8 mouse cellular contexts compared by ENCODE assay signal in the genomic region with DNA sequence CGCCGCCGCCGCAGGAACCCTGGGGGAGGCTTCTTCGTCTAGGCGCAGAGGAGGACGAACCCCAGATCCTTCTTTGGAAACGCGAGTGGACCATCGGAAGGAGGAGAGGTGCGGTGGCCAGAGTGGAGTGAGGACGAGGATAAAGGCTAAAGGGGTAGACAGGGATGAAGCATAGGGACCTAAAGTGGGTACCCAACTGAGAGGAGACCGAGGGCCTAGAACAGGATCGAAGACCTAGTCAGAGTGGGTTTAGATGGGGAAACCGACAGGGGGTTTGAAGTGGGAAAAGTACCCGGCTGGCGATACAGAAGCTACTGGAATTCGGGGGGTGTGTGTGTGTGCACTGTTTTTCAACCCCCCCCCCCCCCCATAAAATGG. TPM values are rescaled to one million over a fixed set of nuclear protein-coding genes. Genes with fewer than 3 reads are reported as not detected.
DNase-seq lines count a peak whose midpoint lies in the region; ATAC-seq and TF ChIP-seq lines count a peak whose summit lies in the region.

No protein-coding gene starts in this region.

- TF ChIP-seq CTCF in CH12.LX (conservative IDR thresholded peaks at IDR 0.05 in 1 of 2, IDR thresholded peaks at IDR 0.05 in 1 of 2; ENCODE audit: low read depth in 2 of 2, low read length in 2 of 2), result no peak

- peaks cover 14% of the 10 kb centered on the region for H3K79me2 ChIP-seq in CH12.LX (replicated peaks; ENCODE audit: control insufficient read depth, extremely low read depth, insufficient read depth, poor library complexity, severe bottlenecking)

- TF ChIP-seq EP300 in CH12.LX (IDR thresholded peaks at IDR 0.05; ENCODE audit: low read length), result no peak

- ATAC-seq in heart, embryonic 11.5 days (replicated peaks; ENCODE audit: insufficient number of reproducible peaks, low FRiP score, low TSS enrichment), result peak; percentile 37
- ATAC-seq in forebrain, embryonic 13.5 days, result peak; percentile 58
- ATAC-seq in liver, embryonic 15.5 days (ENCODE audit: insufficient read depth), result no peak

- H3K27ac ChIP-seq in heart, embryonic 11.5 days (ENCODE audit: low read depth, low read length), result peak overlapping the region; percentile 81; the same call in 1 of the 2 replicates
- H3K27ac ChIP-seq in CH12.LX (ENCODE audit: insufficient read depth, low read depth), result no peak overlapping the region
- peak overlapping the region; percentile 69 for H3K27ac ChIP-seq in forebrain, embryonic 13.5 days
- peak overlapping the region; percentile 92 for H3K27ac ChIP-seq in liver, embryonic 15.5 days (replicated peaks)

- peak overlapping the region; percentile 84 for H3K4me2 ChIP-seq in heart, embryonic 11.5 days
- peak overlapping the region; percentile 82; the same call in 1 of the 2 replicates for H3K4me2 ChIP-seq in CH12.LX (ENCODE audit: insufficient read depth, low read depth, poor library complexity, severe bottlenecking)
- peak overlapping the region; percentile 78 for H3K4me2 ChIP-seq in forebrain, embryonic 13.5 days
- peak overlapping the region; percentile 80 for H3K4me2 ChIP-seq in liver, embryonic 15.5 days

- no peak for DNase-seq in heart, postnatal 10 days
- no peak for DNase-seq in CH12.LX (ENCODE audit: extremely low read depth)
- no peak for DNase-seq in adrenal gland, postnatal 4 days (ENCODE audit: low spot score in 2 of 2)
- no peak for DNase-seq in adrenal gland, postnatal 25 days
- DNase-seq in cerebellum, postnatal 10 days, result no peak

- peak overlapping the region; percentile 79 for H3K9ac ChIP-seq in heart, embryonic 11.5 days (ENCODE audit: low read depth, low read length)
- H3K9ac ChIP-seq in CH12.LX (ENCODE audit: insufficient read depth, low read depth), result peak overlapping the region; percentile 91
- peak overlapping the region; percentile 84 for H3K9ac ChIP-seq in forebrain, embryonic 13.5 days
- peak overlapping the region; percentile 87 for H3K9ac ChIP-seq in liver, embryonic 15.5 days

- dilution Hi-C loops in CH12.LX (cut with MboI; ENCODE audit: extremely low pct_ligation_motif_present, extremely low pct_unique_long_range_greater_than_20kb, low sequenced_read_pairs), result no loop called here

- in situ Hi-C loops in CH12.LX (cut with MboI; ENCODE audit: low pct_ligation_motif_present, low pct_unique_long_range_greater_than_20kb, low sequenced_read_pairs), result no loop called here

- intact Hi-C loops in heart, postnatal 10 days (cut with DNase I), result loop anchor here (5.0 kb wide), 1 partner anchor 79 kb away; no protein-coding TSS in a partner anchor

- H3K4me1 ChIP-seq in heart, embryonic 11.5 days (ENCODE audit: control insufficient read depth, insufficient read depth, low read length), result peaks cover 3% of the 10 kb centered on the region; the same call in 1 of the 2 replicates
- H3K4me1 ChIP-seq in CH12.LX (ENCODE audit: control insufficient read depth in 1 of 2, insufficient read depth in 2 of 2), result peaks cover 5 to 25% of the 10 kb centered on the region in 2 experiments
- peaks cover 12% of the 10 kb centered on the region for H3K4me1 ChIP-seq in forebrain, embryonic 13.5 days
- H3K4me1 ChIP-seq in liver, embryonic 15.5 days (replicated peaks), result peaks cover 30% of the 10 kb centered on the region; the same call in 1 of the 2 replicates

- H3K4me3 ChIP-seq in heart, embryonic 11.5 days (ENCODE audit: low read depth, low read length), result peak overlapping the region; percentile 84
- peak overlapping the region; percentile 80 to 92 (median 85) for H3K4me3 ChIP-seq in CH12.LX (replicated peaks in 1 of 3; ENCODE audit: low read depth in 2 of 3, low read length in 2 of 3, poor library complexity in 1 of 3)
- H3K4me3 ChIP-seq in forebrain, embryonic 13.5 days, result peak overlapping the region; percentile 74
- peak overlapping the region; percentile 84 for H3K4me3 ChIP-seq in liver, embryonic 15.5 days (replicated peaks)

- no peak for TF ChIP-seq POLR2A in CH12.LX (IDR thresholded peaks at IDR 0.05; ENCODE audit: low read depth, low read length)

- 6% methylated on average over 18 of the region's 18 CpGs for WGBS in heart, embryonic 11.5 days (ENCODE audit: insufficient replicate concordance)
- 5% methylated on average over 18 of the region's 18 CpGs for WGBS in forebrain, embryonic 13.5 days
- WGBS in liver, embryonic 15.5 days (ENCODE audit: insufficient replicate concordance), result 3% methylated on average over 18 of the region's 18 CpGs

- H3K9me3 ChIP-seq in heart, embryonic 11.5 days (replicated peaks; ENCODE audit: control insufficient read depth, low read length), result 0 out of 2 replicates have a peak, but pooled peaks cover 4% of the 10 kb centered on the region
- peaks cover 6% of the 10 kb centered on the region for H3K9me3 ChIP-seq in CH12.LX (replicated peaks; ENCODE audit: low read length)
- H3K9me3 ChIP-seq in forebrain, embryonic 13.5 days (replicated peaks), result no peaks in the 10 kb centered on the region
- no peaks in the 10 kb centered on the region for H3K9me3 ChIP-seq in liver, embryonic 15.5 days (replicated peaks)

- no peaks in the 10 kb centered on the region for H3K27me3 ChIP-seq in heart, embryonic 11.5 days (ENCODE audit: control insufficient read depth, insufficient read depth, low read length)
- no peaks in the 10 kb centered on the region for H3K27me3 ChIP-seq in CH12.LX (replicated peaks)
- no peaks in the 10 kb centered on the region for H3K27me3 ChIP-seq in forebrain, embryonic 13.5 days
- H3K27me3 ChIP-seq in liver, embryonic 15.5 days, result no peaks in the 10 kb centered on the region

- H3K36me3 ChIP-seq in heart, embryonic 11.5 days (ENCODE audit: control insufficient read depth, insufficient read depth, low read length), result no peaks in the 10 kb centered on the region
- peaks cover 10 to 27% of the 10 kb centered on the region in 2 experiments for H3K36me3 ChIP-seq in CH12.LX (replicated peaks in 1 of 2; ENCODE audit: control insufficient read depth in 1 of 2, insufficient read depth in 1 of 2, low read length in 1 of 2)
- peaks cover 12% of the 10 kb centered on the region; the same call in 1 of the 2 replicates for H3K36me3 ChIP-seq in forebrain, embryonic 13.5 days (ENCODE audit: poor library complexity, severe bottlenecking)
- H3K36me3 ChIP-seq in liver, embryonic 15.5 days (replicated peaks), result peaks cover 21% of the 10 kb centered on the region

- no peak for TF ChIP-seq RAD21 in CH12.LX (IDR thresholded peaks at IDR 0.05; ENCODE audit: low read depth, low read length)

TF ChIP-seq in CH12.LX, 34 proteins besides CTCF, POLR2A, EP300 and RAD21:
- TF ChIP-seq MAFK (IDR thresholded peaks at IDR 0.05; ENCODE audit: insufficient replicate concordance, low read length), result no peak
TF ChIP-seq in CH12.LX: peak in this region for 0.

RNA-seq across cellular contexts. Expression of gene Chfr, which starts 0.4 kb away (rescaled TPM):
- polyA plus RNA-seq in heart, embryonic 11.5 days (2014; fragmentation: Nextera tagmentation; extraction: Ambion mirVana), result 35.7 and 38.1 TPM in 2 replicates
- total RNA-seq in heart, postnatal 10 days (2021), result 10 to 100 TPM; 21.6 to 22.1 TPM
- 33.6 and 40.8 TPM in 2 replicates for total RNA-seq in CH12.LX (2012; rRNA removed)
- 23.8 and 23.9 TPM in 2 replicates for total RNA-seq in CH12.LX (2014; rRNA removed)
- 36.0 and 38.5 TPM in 2 replicates for polyA plus RNA-seq in CH12.LX (2012; ENCODE audit: insufficient read length, low read depth)
- polyA plus RNA-seq in forebrain, embryonic 13.5 days (2015; fragmentation: Nextera tagmentation; extraction: Ambion mirVana), result 85.5 and 88.9 TPM in 2 replicates
- polyA plus RNA-seq in liver, embryonic 15.5 days (2015; fragmentation: Nextera tagmentation; extraction: Ambion mirVana), result 17.9 and 19.5 TPM in 2 replicates
- total RNA-seq in adrenal gland, postnatal 4 days (2021), result 10 to 100 TPM; 48.3 to 54.5 TPM
- total RNA-seq in adrenal gland, postnatal 25 days (2021), result 43.0 and 44.0 TPM in 2 replicates

RNA-seq across cellular contexts. Expression of gene Zfp605, which starts 26.2 kb away (rescaled TPM):
- polyA plus RNA-seq in heart, embryonic 11.5 days (2014; fragmentation: Nextera tagmentation; extraction: Ambion mirVana), result 1.8 and 2.9 TPM in 2 replicates
- 1 to 10 TPM; 3.4 to 3.7 TPM for total RNA-seq in heart, postnatal 10 days (2021)
- 4.3 and 5.9 TPM in 2 replicates for total RNA-seq in CH12.LX (2012; rRNA removed)
- total RNA-seq in CH12.LX (2014; rRNA removed), result 4.2 and 5.3 TPM in 2 replicates
- 3.6 and 3.9 TPM in 2 replicates for polyA plus RNA-seq in CH12.LX (2012; ENCODE audit: insufficient read length, low read depth)
- 15.5 TPM in 2 replicates for polyA plus RNA-seq in forebrain, embryonic 13.5 days (2015; fragmentation: Nextera tagmentation; extraction: Ambion mirVana)
- polyA plus RNA-seq in liver, embryonic 15.5 days (2015; fragmentation: Nextera tagmentation; extraction: Ambion mirVana), result 1.0 and 1.4 TPM in 2 replicates
- 1 to 10 TPM; 7.6 to 8.2 TPM for total RNA-seq in adrenal gland, postnatal 4 days (2021)
- 5.7 and 7.1 TPM in 2 replicates for total RNA-seq in adrenal gland, postnatal 25 days (2021)

RNA-seq across cellular contexts. Expression of gene Gtpbp6, which starts 28.1 kb away (rescaled TPM):
- 18.1 and 19.8 TPM in 2 replicates for polyA plus RNA-seq in heart, embryonic 11.5 days (2014; fragmentation: Nextera tagmentation; extraction: Ambion mirVana)
- 10 to 100 TPM; 29.8 to 30.1 TPM for total RNA-seq in heart, postnatal 10 days (2021)
- 39.6 and 40.1 TPM in 2 replicates for total RNA-seq in CH12.LX (2012; rRNA removed)
- total RNA-seq in CH12.LX (2014; rRNA removed), result 12.2 and 14.4 TPM in 2 replicates
- 24.5 and 27.9 TPM in 2 replicates for polyA plus RNA-seq in CH12.LX (2012; ENCODE audit: insufficient read length, low read depth)
- polyA plus RNA-seq in forebrain, embryonic 13.5 days (2015; fragmentation: Nextera tagmentation; extraction: Ambion mirVana), result 39.1 and 45.2 TPM in 2 replicates
- polyA plus RNA-seq in liver, embryonic 15.5 days (2015; fragmentation: Nextera tagmentation; extraction: Ambion mirVana), result 7.7 and 9.2 TPM in 2 replicates
- total RNA-seq in adrenal gland, postnatal 4 days (2021), result 10 to 100 TPM; 58.3 to 59.9 TPM
- 72.3 and 75.1 TPM in 2 replicates for total RNA-seq in adrenal gland, postnatal 25 days (2021)

RNA-seq across cellular contexts. Expression of gene Plcxd1, which starts 36.3 kb away (rescaled TPM):
- polyA plus RNA-seq in heart, embryonic 11.5 days (2014; fragmentation: Nextera tagmentation; extraction: Ambion mirVana), result 0.32 and 0.33 TPM in 2 replicates
- not detected for total RNA-seq in heart, postnatal 10 days (2021)
- total RNA-seq in CH12.LX (2012; rRNA removed) (0.64 and 0.67 TPM in 2 replicates), CH12.LX (2014; rRNA removed) (not detected in 2 replicates)
- 0.98 and 1.3 TPM in 2 replicates for polyA plus RNA-seq in CH12.LX (2012; ENCODE audit: insufficient read length, low read depth)
- polyA plus RNA-seq in forebrain, embryonic 13.5 days (2015; fragmentation: Nextera tagmentation; extraction: Ambion mirVana), result 1.6 and 1.8 TPM in 2 replicates
- 0.55 and 0.62 TPM in 2 replicates for polyA plus RNA-seq in liver, embryonic 15.5 days (2015; fragmentation: Nextera tagmentation; extraction: Ambion mirVana)
- under 1 TPM; 0.20 to 0.25 TPM for total RNA-seq in adrenal gland, postnatal 4 days (2021)
- 0.15 and 0.29 TPM in 2 replicates for total RNA-seq in adrenal gland, postnatal 25 days (2021)

RNA-seq across cellular contexts. Expression of gene Golga3, which starts 40.4 kb away (rescaled TPM):
- 19.2 and 20.9 TPM in 2 replicates for polyA plus RNA-seq in heart, embryonic 11.5 days (2014; fragmentation: Nextera tagmentation; extraction: Ambion mirVana)
- 10 to 100 TPM; 35.3 to 39.5 TPM for total RNA-seq in heart, postnatal 10 days (2021)
- 15.0 and 15.7 TPM in 2 replicates for total RNA-seq in CH12.LX (2012; rRNA removed)
- total RNA-seq in CH12.LX (2014; rRNA removed), result 10.0 and 10.8 TPM in 2 replicates
- polyA plus RNA-seq in CH12.LX (2012; ENCODE audit: insufficient read length, low read depth), result 18.0 and 18.2 TPM in 2 replicates
- polyA plus RNA-seq in forebrain, embryonic 13.5 days (2015; fragmentation: Nextera tagmentation; extraction: Ambion mirVana), result 18.7 and 20.1 TPM in 2 replicates
- polyA plus RNA-seq in liver, embryonic 15.5 days (2015; fragmentation: Nextera tagmentation; extraction: Ambion mirVana), result 6.8 and 7.0 TPM in 2 replicates
- total RNA-seq in adrenal gland, postnatal 4 days (2021), result 10 to 100 TPM; 39.9 to 43.6 TPM
- total RNA-seq in adrenal gland, postnatal 25 days (2021), result 33.8 and 40.1 TPM in 2 replicates
